Mouse (Mus musculus) ES-E14 (cell line): ENCODE results near the gene Slx4. TPM values are rescaled to one million over a fixed set of nuclear protein-coding genes. Genes with fewer than 3 reads are reported as not detected.
"Not testable (repeated sequence)": the region's sequence is repeated elsewhere in the genome, so short reads cannot be mapped to it uniquely, and the experiment has no call there.

ENCODE experiments used
- DNase-seq: peaks from one replicate; pipeline ENCODE4 v3.0.0-alpha.2; 2013; ENCODE audit warnings: low read depth, low spot score
- H3K27ac ChIP-seq: 2 replicates; pipeline ENCODE4 v1.5.1; 2012; ENCODE audit warnings: low read depth, mild to moderate bottlenecking, low read length, moderate library complexity, mixed read lengths; ENCODE audit not compliant: poor library complexity, insufficient read depth, severe bottlenecking
- H3K36me3 ChIP-seq: 2 replicates; pipeline ENCODE4 v1.6.1; 2012; ENCODE audit warnings: mild to moderate bottlenecking, low read length, moderate library complexity, mixed read lengths; ENCODE audit not compliant: control insufficient read depth, poor library complexity, insufficient read depth, severe bottlenecking
- H3K4me1 ChIP-seq, 2 experiments: fragments of 150-350 bp in 1 of 2; sonication (generic) in 1 of 2; 2 replicates each; pipeline ENCODE4 v1.6.1; 2012; ENCODE audit warnings: low read length in 2 of 2, mild to moderate bottlenecking in 1 of 2, mixed read lengths in 1 of 2; ENCODE audit not compliant: control insufficient read depth in 2 of 2, insufficient read depth in 2 of 2, poor library complexity in 1 of 2
- H3K4me3 ChIP-seq, 2 experiments: fragments of 150-350 bp in 1 of 2; sonication (generic) in 1 of 2; 2 replicates each; pipeline ENCODE4 v1.5.1; 2012; ENCODE audit warnings: low read length in 2 of 2, low read depth in 1 of 2, mild to moderate bottlenecking in 1 of 2, mixed read lengths in 1 of 2; ENCODE audit not compliant: insufficient read depth in 1 of 2, poor library complexity in 1 of 2, severe bottlenecking in 1 of 2
- H3K9ac ChIP-seq: 2 replicates; pipeline ENCODE4 v1.6.1; 2012; ENCODE audit warnings: low read depth, mild to moderate bottlenecking, low read length, mixed read lengths; ENCODE audit not compliant: poor library complexity, insufficient read depth, severe bottlenecking
- H3K9me3 ChIP-seq: fragments of 150-350 bp; sonication (generic); 2 replicates; pipeline ENCODE4 v1.6.1; 2012; ENCODE audit warnings: low read depth, mild to moderate bottlenecking, low read length; ENCODE audit not compliant: control insufficient read depth, insufficient read depth
- CHD2 ChIP-seq: IDR thresholded peaks from 2 replicates; pipeline ENCODE4 v1.6.1; 2014; ENCODE audit warnings: mild to moderate bottlenecking, low read depth, low read length, inconsistent platforms
- HCFC1 ChIP-seq: IDR thresholded peaks from 2 replicates; pipeline ENCODE4 v1.6.1; 2012; ENCODE audit warnings: low read length, inconsistent platforms, borderline replicate concordance; ENCODE audit not compliant: insufficient read depth
- MAFK ChIP-seq: IDR thresholded peaks from 2 replicates; pipeline ENCODE4 v1.6.1; 2014; ENCODE audit warnings: mild to moderate bottlenecking, low read depth, low read length, inconsistent platforms; ENCODE audit not compliant: insufficient read depth
- ZC3H11A ChIP-seq: IDR thresholded peaks from 2 replicates; pipeline ENCODE4 v1.6.1; 2012; ENCODE audit warnings: low read depth, mild to moderate bottlenecking, inconsistent platforms, low read length, borderline replicate concordance
- ZNF384 ChIP-seq: IDR thresholded peaks from 2 replicates; pipeline ENCODE4 v1.6.1; 2012; ENCODE audit warnings: low read depth, low read length, inconsistent platforms
- in situ Hi-C, 2 experiments: fragments of 600-800 bp; cut with MboI; formaldehyde crosslinking; loops; one replicate each; pipeline ENCODE4 v1.15.1; 2025; ENCODE audit warnings: low sequenced_read_pairs in 2 of 2, inconsistent platforms in 1 of 2; ENCODE audit not compliant: unreplicated experiment in 2 of 2
- total RNA-seq: library from RNA; depleted of rRNA; stranded (reverse); fragments of 300-350 nt; gene quantifications from 2 replicates; pipeline ENCODE4 v1.2.3, GENCODE M21; 2012

Gene Slx4
- total RNA-seq, 1 experiment, result 40.5 TPM

- TF ChIP-seq ZC3H11A, result no peak
- TF ChIP-seq ZNF384, result no peak
- no peak for TF ChIP-seq HCFC1
- no peak for TF ChIP-seq MAFK
- TF ChIP-seq CHD2, result no peak
- no peak overlapping the region for H3K4me3 ChIP-seq
- peaks cover 0 to 11% of the 10 kb centered on the region in 2 experiments; a peak in 2 of 4 replicates for H3K4me1 ChIP-seq
- no peaks in the 10 kb centered on the region for H3K9me3 ChIP-seq
- DNase-seq, result no peak
- H3K27ac ChIP-seq, result no peak overlapping the region
- H3K9ac ChIP-seq, result no peak overlapping the region
- in situ Hi-C loops, result no loop called here
- H3K36me3 ChIP-seq, result no peaks in the 10 kb centered on the region
These were observed 17.7 kb upstream of the Slx4 start for GRCm38 (mm10) chr16:4021241-4021640.

GRCm38 (mm10) chr16:4017466-4017865, 13.9 kb upstream of the Slx4 start:
- H3K9me3 ChIP-seq, H3K9ac ChIP-seq, in situ Hi-C loops, H3K4me3 ChIP-seq, H3K4me1 ChIP-seq, H3K27ac ChIP-seq, H3K36me3 ChIP-seq, DNase-seq: not testable (repeated sequence)

GRCm38 (mm10) chr16:4016786-4017185, 13.2 kb upstream of the Slx4 start:
- H3K4me1 ChIP-seq, H3K9me3 ChIP-seq, H3K9ac ChIP-seq, H3K36me3 ChIP-seq, H3K27ac ChIP-seq, H3K4me3 ChIP-seq, in situ Hi-C loops, DNase-seq: not testable (repeated sequence)

- Histone ChIP-seq H3K4me3 (no peak overlapping the region), H3K36me3 (no peaks in the 10 kb centered on the region), H3K27ac (no peak overlapping the region), H3K4me1 (no peaks in the 10 kb centered on the region; a peak in 1 of 4 replicates), H3K9ac (no peak overlapping the region), H3K9me3 (no peaks in the 10 kb centered on the region)
- in situ Hi-C loops, result no loop called here
- DNase-seq, result peak; percentile 52
- TF ChIP-seq MAFK (0 out of 2 replicates have a peak, but pooled peaks have one; percentile 3), ZC3H11A (no peak)
These were observed 10.6 kb upstream of the Slx4 start for GRCm38 (mm10) chr16:4014040-4014668.

- DNase-seq, result no peak
- Histone ChIP-seq H3K27ac (no peak overlapping the region), H3K9ac (no peak overlapping the region), H3K4me3 (no peak overlapping the region), H3K4me1 (no peaks in the 10 kb centered on the region; a peak in 1 of 4 replicates), H3K9me3 (no peaks in the 10 kb centered on the region), H3K36me3 (no peaks in the 10 kb centered on the region)
- in situ Hi-C loops, result no loop called here
- TF ChIP-seq ZC3H11A, result no peak
- TF ChIP-seq MAFK, result no peak
- TF ChIP-seq CHD2, result no peak
These were observed 9.5 kb upstream of the Slx4 start for GRCm38 (mm10) chr16:4012882-4013570.
